Mouse (Mus musculus): ENCODE measurements at regions not wholly inside any gene's neighbourhood (a gene's known extent, or its start where the extent isn't known, plus 50 kb on each side); places are given as distances from the start of the nearest gene placed in this dataset.
"Not testable (repeated sequence)": the region's sequence is repeated elsewhere in the genome, so short reads cannot be mapped to it uniquely, and the experiment has no call there.

- in situ Hi-C loops (cut with MboI, MseI): no loop called here
Measured at GRCm38 (mm10) chr9:43514731-43515458, 204.2 kb downstream of the Trim29 start.

- in situ Hi-C loops (cut with MboI, MseI): no loop called here
Measured at GRCm38 (mm10) chr9:43520931-43521330, 210.3 kb downstream of the Trim29 start.

- in situ Hi-C loops (cut with MboI, MseI): loop anchor here (25.0 kb wide), 1 partner anchor 562 kb away; no protein-coding TSS in a partner anchor
Measured at GRCm38 (mm10) chr9:43524947-43525565, 214.4 kb downstream of the Trim29 start.

- in situ Hi-C loops (cut with MboI, MseI): loop anchor here (25.0 kb wide), 1 partner anchor 555 kb away; no protein-coding TSS in a partner anchor
Measured at GRCm38 (mm10) chr9:43532187-43532586, 211.6 kb upstream of the Nectin1 start.

- in situ Hi-C loops (cut with MboI, MseI): loop anchor here (25.0 kb wide), 1 partner anchor 551 kb away; no protein-coding TSS in a partner anchor
Measured at GRCm38 (mm10) chr9:43535967-43536366, 207.8 kb upstream of the Nectin1 start.

- in situ Hi-C loops (cut with MboI, MseI): loop anchor here (25.0 kb wide), 1 partner anchor 550 kb away; no protein-coding TSS in a partner anchor
Measured at GRCm38 (mm10) chr9:43537121-43537520, 206.7 kb upstream of the Nectin1 start.

GRCm38 (mm10) chr9:43540131-43540530 lies 203.7 kb upstream of the Nectin1 start:
- in situ Hi-C loops (cut with MboI, MseI): loop anchor here (25.0 kb wide), 1 partner anchor 547 kb away; no protein-coding TSS in a partner anchor

GRCm38 (mm10) chr9:43541234-43541633 lies 202.6 kb upstream of the Nectin1 start:
- in situ Hi-C loops (cut with MboI, MseI): loop anchor here (25.0 kb wide), 1 partner anchor 546 kb away; no protein-coding TSS in a partner anchor

- in situ Hi-C loops (cut with MboI, MseI): loop anchor here (25.0 kb wide), 1 partner anchor 545 kb away; no protein-coding TSS in a partner anchor
Measured at GRCm38 (mm10) chr9:43542077-43542654, 201.6 kb upstream of the Nectin1 start.

- in situ Hi-C loops (cut with MboI, MseI): loop anchor here (25.0 kb wide), 1 partner anchor 542 kb away; no protein-coding TSS in a partner anchor
Measured at GRCm38 (mm10) chr9:43545081-43545565, 198.7 kb upstream of the Nectin1 start.

- in situ Hi-C loops (cut with MboI, MseI): loop anchor here (25.0 kb wide), 1 partner anchor 538 kb away; no protein-coding TSS in a partner anchor
Measured at GRCm38 (mm10) chr9:43548883-43549282, 194.9 kb upstream of the Nectin1 start.

- in situ Hi-C loops (cut with MboI, MseI): loop anchor here (25.0 kb wide), 1 partner anchor 538 kb away; no protein-coding TSS in a partner anchor
Measured at GRCm38 (mm10) chr9:43549293-43549692, 194.5 kb upstream of the Nectin1 start.

- in situ Hi-C loops (cut with MboI, MseI): not testable (repeated sequence)
Measured at GRCm38 (mm10) chr9:43552758-43553157, 191.0 kb upstream of the Nectin1 start.

GRCm38 (mm10) chr9:43562016-43562415 lies 181.8 kb upstream of the Nectin1 start:
- in situ Hi-C loops (cut with MboI, MseI): no loop called here

GRCm38 (mm10) chr9:43564239-43564906 lies 179.4 kb upstream of the Nectin1 start:
- in situ Hi-C loops (cut with MboI, MseI): no loop called here

GRCm38 (mm10) chr9:43568851-43569250 lies 174.9 kb upstream of the Nectin1 start:
- in situ Hi-C loops (cut with MboI, MseI): loop anchor here (5.0 kb wide), 1 partner anchor 82 kb away; no protein-coding TSS in a partner anchor

GRCm38 (mm10) chr9:43571086-43571485 lies 172.7 kb upstream of the Nectin1 start:
- in situ Hi-C loops (cut with MboI, MseI): no loop called here

GRCm38 (mm10) chr9:43575659-43576058 lies 168.1 kb upstream of the Nectin1 start:
- in situ Hi-C loops (cut with MboI, MseI): no loop called here

- in situ Hi-C loops (cut with MboI, MseI): no loop called here
Measured at GRCm38 (mm10) chr9:43580653-43581052, 163.1 kb upstream of the Nectin1 start.

- in situ Hi-C loops (cut with MboI, MseI): no loop called here
Measured at GRCm38 (mm10) chr9:43585616-43586015, 158.2 kb upstream of the Nectin1 start.

GRCm38 (mm10) chr9:43593236-43593635 lies 150.5 kb upstream of the Nectin1 start:
- in situ Hi-C loops (cut with MboI, MseI): no loop called here
